ENCODE assay signal across 17 mouse cellular contexts in the genomic region with DNA sequence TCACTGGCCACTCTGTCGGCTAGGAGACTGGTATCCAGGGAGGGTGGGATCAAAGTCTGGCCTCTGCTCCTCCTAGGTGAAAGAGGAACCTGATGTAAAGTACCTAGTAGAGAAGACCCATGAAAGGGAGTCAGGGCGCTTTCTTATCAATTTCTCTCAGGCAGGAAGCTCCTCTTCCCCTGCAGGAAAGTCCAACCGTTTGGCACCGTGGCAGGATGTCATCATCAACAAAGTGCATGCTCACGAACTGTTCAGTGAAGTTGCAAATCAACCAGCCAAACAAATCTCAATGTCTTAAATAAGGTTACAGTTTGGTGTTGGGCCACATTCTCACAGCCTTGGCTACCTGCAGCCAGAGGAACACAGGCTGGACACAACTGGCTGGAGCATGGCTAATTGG.
DNase-seq lines count a peak whose midpoint lies in the region; ATAC-seq lines count a peak whose summit lies in the region.
"Had no signal": no experiment of that assay in that cellular context is flagged by ENCODE, and none has a peak within 500 bp of the region (broad histone marks: within the 10 kb centered on the region; RNA-seq: fewer than 3 reads in every experiment).

No protein-coding gene starts in this region.

- H3K36me3 ChIP-seq in embryonic facial prominence, embryonic 10.5 days (replicated peaks), result no peaks in the 10 kb centered on the region
- no peaks in the 10 kb centered on the region for H3K36me3 ChIP-seq in limb, embryonic 10.5 days
- no peaks in the 10 kb centered on the region for H3K36me3 ChIP-seq in megakaryocyte, embryonic 14.5 days (replicated peaks; ENCODE audit: low read length)
- H3K36me3 ChIP-seq in forebrain, embryonic 16.5 days (ENCODE audit: control insufficient read depth, insufficient read depth), result no peaks in the 10 kb centered on the region
- H3K36me3 ChIP-seq: embryonic facial prominence, embryonic 12.5 days; heart, embryonic 15.5 days; neural tube, embryonic 13.5 days had no signal

- peak; percentile 24 for DNase-seq in lung, postnatal 10 days
- DNase-seq in lung, adult 18-20 months, result no peak
- DNase-seq in embryonic facial prominence, embryonic 10.5 days (ENCODE audit: low spot score), result no peak
- DNase-seq in limb, embryonic 10.5 days (ENCODE audit: low spot score), result no peak
- DNase-seq in embryo, embryonic 9.5 days (ENCODE audit: extremely low spot score), result no peak
- no peak for DNase-seq in embryo, embryonic 10 days (ENCODE audit: low spot score)
- DNase-seq: cerebellum, adult 8-10 months; lung, adult 2 months; retina, postnatal 1 day had no signal

- peaks cover 43% of the 10 kb centered on the region for H3K4me1 ChIP-seq in embryonic facial prominence, embryonic 10.5 days
- H3K4me1 ChIP-seq in limb, embryonic 10.5 days, result peaks cover 26% of the 10 kb centered on the region
- H3K4me1 ChIP-seq in megakaryocyte, embryonic 14.5 days, result peaks cover 80% of the 10 kb centered on the region
- 0 out of 2 replicates have a peak, but pooled peaks cover 2% of the 10 kb centered on the region for H3K4me1 ChIP-seq in forebrain, embryonic 16.5 days (replicated peaks; ENCODE audit: control insufficient read depth, insufficient read depth, low read length)

- H3K27me3 ChIP-seq in embryonic facial prominence, embryonic 10.5 days (replicated peaks; ENCODE audit: low read depth, poor library complexity, severe bottlenecking), result peaks cover 30% of the 10 kb centered on the region
- H3K27me3 ChIP-seq in limb, embryonic 10.5 days (ENCODE audit: low read depth, poor library complexity, severe bottlenecking), result 0 out of 2 replicates have a peak, but pooled peaks cover 6% of the 10 kb centered on the region
- no peaks in the 10 kb centered on the region for H3K27me3 ChIP-seq in megakaryocyte, embryonic 14.5 days (replicated peaks)
- no peaks in the 10 kb centered on the region for H3K27me3 ChIP-seq in forebrain, embryonic 16.5 days (replicated peaks; ENCODE audit: control insufficient read depth, insufficient read depth, low read length)
- H3K27me3 ChIP-seq: forebrain, embryonic 13.5 days; heart, embryonic 15.5 days; neural tube, embryonic 13.5 days had no signal

- no peak overlapping the region for H3K4me3 ChIP-seq in embryonic facial prominence, embryonic 10.5 days
- H3K4me3 ChIP-seq in limb, embryonic 10.5 days, result no peak overlapping the region
- peak overlapping the region; percentile 42 for H3K4me3 ChIP-seq in megakaryocyte, embryonic 14.5 days (replicated peaks)
- no peak overlapping the region for H3K4me3 ChIP-seq in forebrain, embryonic 16.5 days (replicated peaks; ENCODE audit: low read length)
- H3K4me3 ChIP-seq: embryonic facial prominence, embryonic 12.5 days; forebrain, embryonic 13.5 days; heart, embryonic 15.5 days; neural tube, embryonic 13.5 days had no signal

- H3K9ac ChIP-seq in forebrain, embryonic 16.5 days (replicated peaks; ENCODE audit: low read depth, low read length), result no peak overlapping the region
- H3K9ac ChIP-seq: embryonic facial prominence, embryonic 12.5 days; forebrain, embryonic 13.5 days; heart, embryonic 15.5 days; neural tube, embryonic 13.5 days had no signal

- H3K9me3 ChIP-seq in embryonic facial prominence, embryonic 10.5 days, result no peaks in the 10 kb centered on the region
- H3K9me3 ChIP-seq in limb, embryonic 10.5 days (replicated peaks), result no peaks in the 10 kb centered on the region
- H3K9me3 ChIP-seq in megakaryocyte, embryonic 14.5 days, result no peaks in the 10 kb centered on the region
- no peaks in the 10 kb centered on the region for H3K9me3 ChIP-seq in forebrain, embryonic 16.5 days (ENCODE audit: control insufficient read depth, low read length)
- H3K9me3 ChIP-seq: embryonic facial prominence, embryonic 12.5 days; forebrain, embryonic 13.5 days; heart, embryonic 15.5 days; neural tube, embryonic 13.5 days had no signal

- WGBS in embryonic facial prominence, embryonic 10.5 days, result 37% methylated on average over 5 of the region's 5 CpGs
- WGBS in limb, embryonic 10.5 days, result 46% methylated on average over 5 of the region's 5 CpGs
- WGBS in forebrain, embryonic 16.5 days, result 84% methylated on average over 5 of the region's 5 CpGs

- peak overlapping the region; percentile 61 for H3K27ac ChIP-seq in embryonic facial prominence, embryonic 10.5 days (replicated peaks)
- H3K27ac ChIP-seq in limb, embryonic 10.5 days, result peak overlapping the region; percentile 62
- no peak overlapping the region for H3K27ac ChIP-seq in forebrain, embryonic 16.5 days (ENCODE audit: low read length)
- H3K27ac ChIP-seq: embryonic facial prominence, embryonic 12.5 days; forebrain, embryonic 13.5 days; heart, embryonic 15.5 days; hindbrain, postnatal 0 days; neural tube, embryonic 13.5 days had no signal

- H3K4me2 ChIP-seq in forebrain, embryonic 16.5 days (ENCODE audit: low read length), result no peak overlapping the region
- H3K4me2 ChIP-seq: embryonic facial prominence, embryonic 12.5 days; forebrain, embryonic 13.5 days; heart, embryonic 15.5 days; neural tube, embryonic 13.5 days had no signal

- ATAC-seq in forebrain, embryonic 16.5 days, result no peak
- ATAC-seq: forebrain, embryonic 13.5 days; hindbrain, postnatal 0 days; midbrain, embryonic 16.5 days had no signal
